Mouse (Mus musculus) lung, adult 2 months (tissue): Measurements from ENCODE around the gene Ube2ql1.

ENCODE experiments used
- CTCF ChIP-seq: fragments of 200-500 bp; IDR thresholded peaks from 2 replicates; pipeline ENCODE4 v1.5.1; 2011; ENCODE audit warnings: mild to moderate bottlenecking, low read length, control low read depth; ENCODE audit not compliant: insufficient read depth
- POLR2A ChIP-seq: fragments of 200-500 bp; IDR thresholded peaks from 2 replicates; pipeline ENCODE4 v1.6.1; 2011; ENCODE audit warnings: low read depth, mild to moderate bottlenecking, control low read depth, low read length, borderline replicate concordance; ENCODE audit errors: extremely low read depth

DNA sequence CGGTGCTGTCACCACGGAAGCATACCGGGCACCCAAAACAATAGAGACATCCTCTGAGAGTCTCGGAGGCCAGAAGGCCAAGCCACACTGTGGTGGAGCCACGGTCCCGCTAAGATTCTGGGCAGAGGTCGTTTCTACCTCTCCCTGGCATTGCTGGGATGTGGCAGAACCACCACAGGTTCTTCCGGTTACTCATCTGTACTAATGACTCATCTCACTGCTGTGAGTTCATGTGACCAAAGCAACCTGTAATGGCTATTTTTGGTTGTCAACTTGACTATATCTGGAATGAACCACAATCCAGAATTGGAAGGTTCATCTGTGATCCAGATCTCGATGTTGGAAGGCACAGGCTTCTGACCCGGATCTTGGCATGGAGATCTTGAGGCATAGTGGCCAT lies 28.5 kb upstream of the Ube2ql1 start:
- TF ChIP-seq POLR2A (no peak), CTCF (no peak)
